Mouse (Mus musculus) midbrain, postnatal 0 days (tissue): ENCODE measurements around the gene Gpr153. TPM values are rescaled to one million over a fixed set of nuclear protein-coding genes. Genes with fewer than 3 reads are reported as not detected.
A peak's percentile ranks its signal among the peaks of the same experiment; 100 is the strongest.

Experiments used
- ATAC-seq: fragments of 200-750 bp; cut with Nextera tagmentation; 2 replicates; pipeline ENCODE4 v1.8.0; 2017; ENCODE audit warnings: moderate number of reproducible peaks, mild to moderate bottlenecking, moderate TSS enrichment, moderate library complexity; ENCODE audit not compliant: low FRiP score
- DNase-seq: peaks from one replicate; pipeline ENCODE4 v3.0.0-alpha.2; 2015; ENCODE audit warnings: low spot score
- H3K27ac ChIP-seq: fragments of 300-500 bp; sonication (generic); 2 replicates; pipeline ENCODE4 v1.5.1; 2014; ENCODE audit warnings: low read depth, mild to moderate bottlenecking, low read length, mixed read lengths
- H3K27me3 ChIP-seq: fragments of 300-500 bp; sonication (generic); 2 replicates; pipeline ENCODE4 v1.6.1; 2014; ENCODE audit warnings: low read length, control low read depth, mixed read lengths; ENCODE audit not compliant: insufficient read depth
- H3K36me3 ChIP-seq: fragments of 300-500 bp; sonication (generic); 2 replicates; pipeline ENCODE4 v1.6.1; 2014; ENCODE audit warnings: low read length, control low read depth, mixed read lengths; ENCODE audit not compliant: insufficient read depth
- H3K4me1 ChIP-seq: fragments of 300-500 bp; sonication (generic); 2 replicates; pipeline ENCODE4 v1.6.1; 2014; ENCODE audit warnings: mild to moderate bottlenecking, control low read depth, antibody characterized with exemption, low read length, mixed read lengths; ENCODE audit not compliant: insufficient read depth
- H3K4me2 ChIP-seq: fragments of 300-500 bp; sonication (generic); 2 replicates; pipeline ENCODE4 v1.6.1; 2014; ENCODE audit warnings: low read depth, mild to moderate bottlenecking, low read length, mixed read lengths; ENCODE audit not compliant: poor library complexity, severe bottlenecking
- H3K4me3 ChIP-seq: fragments of 300-500 bp; sonication (generic); 2 replicates; pipeline ENCODE4 v1.5.1; 2014; ENCODE audit warnings: low read depth, mild to moderate bottlenecking, low read length, moderate library complexity
- H3K9ac ChIP-seq: fragments of 300-500 bp; sonication (generic); replicated peaks from 2 replicates; pipeline ENCODE4 v1.6.1; 2014; ENCODE audit warnings: mild to moderate bottlenecking, low read length, moderate library complexity, mixed read lengths; ENCODE audit not compliant: poor library complexity, severe bottlenecking
- H3K9me3 ChIP-seq: fragments of 300-500 bp; sonication (generic); 2 replicates; pipeline ENCODE4 v1.6.1; 2016; ENCODE audit warnings: low read length, control low read depth
- CTCF ChIP-seq: IDR thresholded peaks from 2 replicates; pipeline ENCODE4 v1.5.1; 2016; ENCODE audit warnings: antibody characterized with exemption, mild to moderate bottlenecking
- WGBS: fragments of 180-500 bp; shearing (Covaris S2); extraction: QIAGEN DNeasy Blood & Tissue Kit; methylation state at CpG from one replicate; pipeline ENCODE4 v1.1.7; 2014; 5-methylcytosine and 5-hydroxymethylcytosine counted together
- polyA plus RNA-seq: library from polyadenylated mRNA; unstranded; fragments of >200 nt; fragmentation: Nextera tagmentation; extraction: Ambion mirVana; gene quantifications from 2 replicates; pipeline ENCODE4 v1.2.1, GENCODE M21; 2015
- total RNA-seq: library from RNA; depleted of rRNA; stranded (reverse); fragments of >200 nt; gene quantifications from 2 replicates; pipeline ENCODE4 v1.2.3, GENCODE M21; 2014

The Gpr153 gene
- total and polyA plus RNA-seq, 2 experiments from 2014 or later, result 21.2 to 149 TPM

GRCm38 (mm10) chr4:152281601-152282000 is 7.6 kb downstream of the Gpr153 start:
- H3K9me3 ChIP-seq, result no peaks in the 10 kb centered on the region
- peaks cover 51% of the 10 kb centered on the region for H3K27me3 ChIP-seq
- DNase-seq, result no peak
- H3K9ac ChIP-seq, result no peak overlapping the region
- no peak overlapping the region for H3K4me3 ChIP-seq
- no peak overlapping the region for H3K4me2 ChIP-seq
- no peak overlapping the region for H3K27ac ChIP-seq
- WGBS, result 68% methylated on average over 15 of the region's 15 CpGs
- H3K36me3 ChIP-seq, result peaks cover 21% of the 10 kb centered on the region
- H3K4me1 ChIP-seq, result peaks cover 5% of the 10 kb centered on the region; the same call in 1 of the 2 replicates
- TF ChIP-seq CTCF, result no peak
- ATAC-seq, result no peak

- DNase-seq (no peak), ATAC-seq (no peak)
- no peak for TF ChIP-seq CTCF
- peaks cover 21% of the 10 kb centered on the region for H3K36me3 ChIP-seq
- no peaks in the 10 kb centered on the region for H3K9me3 ChIP-seq
- H3K9ac ChIP-seq, result peak overlapping the region; percentile 44; the same call in 1 of the 2 replicates
- WGBS, result 21% methylated on average over 28 of the region's 34 CpGs
- peak overlapping the region; percentile 35 for H3K4me3 ChIP-seq
- H3K4me1 ChIP-seq, result peaks cover 9% of the 10 kb centered on the region; the same call in 1 of the 2 replicates
- H3K4me2 ChIP-seq, result peak overlapping the region; percentile 49
- H3K27ac ChIP-seq, result no peak overlapping the region
- peaks cover 57% of the 10 kb centered on the region for H3K27me3 ChIP-seq
Measured at GRCm38 (mm10) chr4:152282721-152283120, 8.7 kb downstream of the Gpr153 start.

GRCm38 (mm10) chr4:152283186-152283950 is 9.3 kb downstream of the Gpr153 start:
- peak; percentile 69 for ATAC-seq
- Histone ChIP-seq H3K9ac (peak overlapping the region; percentile 44; the same call in 1 of the 2 replicates), H3K4me2 (peak overlapping the region; percentile 49), H3K27ac (no peak overlapping the region), H3K27me3 (peaks cover 63% of the 10 kb centered on the region), H3K4me3 (peak overlapping the region; percentile 35), H3K36me3 (peaks cover 21% of the 10 kb centered on the region), H3K4me1 (peaks cover 9% of the 10 kb centered on the region; the same call in 1 of the 2 replicates), H3K9me3 (no peaks in the 10 kb centered on the region)
- TF ChIP-seq CTCF, result peak; percentile 89
- DNase-seq, result peak; percentile 82
- 6% methylated on average over 68 of the region's 70 CpGs for WGBS

- Histone ChIP-seq H3K4me2 (no peak overlapping the region), H3K9me3 (no peaks in the 10 kb centered on the region), H3K27ac (no peak overlapping the region), H3K9ac (no peak overlapping the region), H3K4me1 (peaks cover 9% of the 10 kb centered on the region; the same call in 1 of the 2 replicates), H3K36me3 (peaks cover 12% of the 10 kb centered on the region), H3K27me3 (peaks cover 56% of the 10 kb centered on the region), H3K4me3 (no peak overlapping the region)
- peak; percentile 81 for TF ChIP-seq CTCF
- peak; percentile 84 for DNase-seq
- no peak for ATAC-seq
- WGBS, result 6% methylated on average over 10 of the region's 10 CpGs
Measured at GRCm38 (mm10) chr4:152285505-152285904, 11.5 kb downstream of the Gpr153 start.

- under 1% methylated on average over 32 of the region's 32 CpGs for WGBS
- H3K4me2 ChIP-seq, result peak overlapping the region; percentile 75
- DNase-seq, result no peak
- no peak overlapping the region for H3K27ac ChIP-seq
- peaks cover 6% of the 10 kb centered on the region; the same call in 1 of the 2 replicates for H3K36me3 ChIP-seq
- no peak for TF ChIP-seq CTCF
- peaks cover 9% of the 10 kb centered on the region; the same call in 1 of the 2 replicates for H3K4me1 ChIP-seq
- ATAC-seq, result peak; percentile 25
- H3K27me3 ChIP-seq, result peaks cover 55% of the 10 kb centered on the region
- no peaks in the 10 kb centered on the region for H3K9me3 ChIP-seq
- H3K9ac ChIP-seq, result peak overlapping the region; percentile 57
- H3K4me3 ChIP-seq, result peak overlapping the region; percentile 38
Measured at GRCm38 (mm10) chr4:152286183-152286582, 12.2 kb downstream of the Gpr153 start.

- H3K9me3 ChIP-seq, result no peaks in the 10 kb centered on the region
- no peak overlapping the region for H3K27ac ChIP-seq
- H3K4me3 ChIP-seq, result peak overlapping the region; percentile 38; the same call in 1 of the 2 replicates
- DNase-seq, result no peak
- H3K4me1 ChIP-seq, result peaks cover 9% of the 10 kb centered on the region; the same call in 1 of the 2 replicates
- ATAC-seq, result no peak
- H3K9ac ChIP-seq, result peak overlapping the region; percentile 57
- H3K4me2 ChIP-seq, result peak overlapping the region; percentile 75
- peaks cover 54% of the 10 kb centered on the region for H3K27me3 ChIP-seq
- 0 out of 2 replicates have a peak, but pooled peaks cover under 1% of the 10 kb centered on the region for H3K36me3 ChIP-seq
- WGBS, result 2% methylated on average over 24 of the region's 26 CpGs
- TF ChIP-seq CTCF, result no peak
Measured at GRCm38 (mm10) chr4:152286887-152287286, 12.9 kb downstream of the Gpr153 start.
